Mouse (Mus musculus): ENCODE results near the gene Vmn2r6. TPM values are rescaled to one million over a fixed set of nuclear protein-coding genes. Genes with fewer than 3 reads are reported as not detected.
"Not testable (repeated sequence)": the region's sequence is repeated elsewhere in the genome, so short reads cannot be mapped to it uniquely, and the experiment has no call there.

Gene Vmn2r6
- polyA plus RNA-seq (2016; fragmentation: Nextera tagmentation; extraction: Ambion mirVana): not detected in 2 replicates

DNA sequence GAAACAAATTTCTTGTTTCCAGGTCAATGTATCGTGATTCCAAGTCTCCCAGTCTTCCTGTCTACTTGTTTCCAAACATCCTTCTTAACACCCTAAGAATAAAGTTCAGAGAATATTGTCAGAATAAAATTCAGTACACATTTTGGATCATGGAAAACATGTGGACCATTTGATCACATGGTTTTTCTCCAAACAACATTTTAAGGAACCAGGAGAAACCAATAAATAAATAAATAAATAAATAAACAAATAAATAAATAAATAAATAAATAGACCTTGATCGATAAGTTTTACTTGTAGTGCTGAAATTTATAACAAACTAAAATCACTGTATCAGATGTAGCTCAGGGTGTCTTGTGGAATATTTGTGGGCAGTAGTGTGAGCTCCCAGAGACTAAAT, at the start of gene Vmn2r6:
Vmn2r6 (minus strand) TSS at position 101 of the 400 bp plus-strand sequence.
- H3K27ac ChIP-seq; H3K27me3 ChIP-seq; H3K9me3 ChIP-seq (replicated peaks); H3K36me3 ChIP-seq; H3K4me3 ChIP-seq; H3K4me2 ChIP-seq (replicated peaks); H3K4me1 ChIP-seq; ATAC-seq (ENCODE audit: low FRiP score); H3K9ac ChIP-seq: not testable (repeated sequence)
- WGBS: 90% methylated on average over 2 of the region's 2 CpGs

DNA sequence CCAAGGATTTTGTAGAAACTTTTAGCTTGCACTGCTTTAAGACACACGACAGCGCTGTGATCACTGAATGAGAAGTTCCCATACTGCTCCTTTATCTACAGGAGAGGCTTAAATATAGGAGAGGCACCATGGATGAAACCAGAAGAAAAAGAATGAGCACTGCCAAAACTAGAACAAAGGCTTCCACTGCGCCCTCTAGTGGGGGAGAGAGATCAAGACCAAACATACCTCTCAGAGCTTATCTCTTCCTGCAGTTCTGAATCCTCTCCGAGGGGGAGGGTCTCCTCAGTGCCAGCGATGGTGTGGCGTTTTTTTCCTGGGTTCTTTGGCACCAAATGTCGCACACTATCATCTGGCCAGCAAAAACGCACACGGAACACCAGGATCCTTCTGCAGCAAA, 22.0 kb upstream of the Vmn2r6 start:
- Histone ChIP-seq H3K4me3 (no peak overlapping the region), H3K4me2 (replicated peaks) (no peak overlapping the region), H3K27ac (no peak overlapping the region), H3K9ac (no peak overlapping the region), H3K36me3 (no peaks in the 10 kb centered on the region), H3K4me1 (no peaks in the 10 kb centered on the region), H3K27me3 (no peaks in the 10 kb centered on the region), H3K9me3 (replicated peaks) (no peaks in the 10 kb centered on the region)
- ATAC-seq (ENCODE audit: low FRiP score): no peak
- WGBS: 67% methylated on average over 9 of the region's 9 CpGs

DNA sequence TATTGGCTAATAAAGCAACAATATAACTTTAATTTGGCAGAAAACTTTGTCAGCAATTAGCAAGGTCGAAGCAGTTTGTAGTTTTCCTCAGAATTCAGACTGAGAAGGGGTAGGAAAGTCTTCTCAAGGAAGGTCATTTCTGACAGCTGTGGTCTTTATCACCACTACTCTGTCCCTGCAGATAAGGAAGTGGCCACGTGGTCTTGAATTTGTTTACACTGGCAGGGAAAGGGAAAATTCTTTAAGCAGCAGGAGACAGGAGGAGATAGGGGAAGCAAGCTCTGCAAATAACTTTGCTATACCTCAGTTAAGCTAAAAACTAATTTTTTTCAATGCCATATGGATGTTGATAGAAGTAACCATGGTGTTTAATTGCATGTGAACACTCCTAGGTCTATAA, 3.2 kb upstream of the Vmn2r6 start:
- not testable (repeated sequence) for H3K9me3 ChIP-seq (replicated peaks); H3K9ac ChIP-seq; H3K27me3 ChIP-seq; H3K4me1 ChIP-seq; H3K27ac ChIP-seq; H3K4me3 ChIP-seq; H3K36me3 ChIP-seq; H3K4me2 ChIP-seq (replicated peaks); ATAC-seq (ENCODE audit: low FRiP score)
- WGBS: 51% methylated on average over 2 of the region's 2 CpGs

DNA sequence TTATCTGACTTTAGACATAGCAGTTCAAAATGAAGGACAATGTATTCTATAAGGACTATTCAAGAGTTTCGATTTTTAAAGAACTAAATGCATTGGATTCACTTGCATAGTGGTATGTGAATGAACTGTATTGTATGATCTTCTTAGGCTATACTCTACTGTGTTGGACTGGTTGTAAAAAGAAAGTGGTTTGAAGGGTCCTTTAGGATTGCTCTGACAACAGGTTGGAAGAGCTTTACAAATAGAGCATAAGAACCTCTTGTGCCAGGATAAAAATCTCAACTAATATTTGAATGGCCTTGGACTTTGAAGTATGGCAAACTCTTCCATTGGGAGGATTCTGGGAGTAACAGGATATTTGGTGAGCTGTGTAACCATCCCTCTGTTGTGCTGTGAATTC, 42.0 kb downstream of the Vmn2r6 start:
- not testable (repeated sequence) for H3K36me3 ChIP-seq; H3K9me3 ChIP-seq (replicated peaks); H3K4me1 ChIP-seq; H3K4me3 ChIP-seq; H3K27me3 ChIP-seq; H3K4me2 ChIP-seq (replicated peaks); ATAC-seq (ENCODE audit: low FRiP score); H3K9ac ChIP-seq; H3K27ac ChIP-seq
- WGBS: 85% methylated on average over 1 of the region's 1 CpGs

GRCm38 (mm10) chr3:64509742-64510141, 55.9 kb downstream of the Vmn2r6 start, which contains the start of gene Vmn2r5:
Gene Vmn2r5 (minus strand): TSS chr3:64509842.
- H3K9me3 ChIP-seq (replicated peaks); H3K4me1 ChIP-seq; H3K36me3 ChIP-seq; H3K4me2 ChIP-seq (replicated peaks); ATAC-seq (ENCODE audit: low FRiP score); H3K27me3 ChIP-seq; H3K9ac ChIP-seq; H3K4me3 ChIP-seq; H3K27ac ChIP-seq: not testable (repeated sequence)
- WGBS: no CpG with 5 or more reads among the region's 2 CpGs

Other genes starting within 250 kb of the Vmn2r6 start
- not detected in 2 replicates for gene Vmn2r4, start 150.5 kb downstream of the Vmn2r6 start, polyA plus RNA-seq (2016; fragmentation: Nextera tagmentation; extraction: Ambion mirVana)
- not detected in 2 replicates for gene Vmn2r5, start 56.0 kb downstream of the Vmn2r6 start, polyA plus RNA-seq (2016; fragmentation: Nextera tagmentation; extraction: Ambion mirVana)